Mouse (Mus musculus) ES-E14 (cell line): ENCODE results near the gene Foxg1. TPM values are rescaled to one million over a fixed set of nuclear protein-coding genes. Genes with fewer than 3 reads are reported as not detected.
A peak's percentile ranks its signal among the peaks of the same experiment; 100 is the strongest.

Experiments used
- DNase-seq: peaks from one replicate; pipeline ENCODE4 v3.0.0-alpha.2; 2013; ENCODE audit warnings: low read depth, low spot score
- H3K27ac ChIP-seq: 2 replicates; pipeline ENCODE4 v1.5.1; 2012; ENCODE audit warnings: low read depth, mild to moderate bottlenecking, low read length, moderate library complexity, mixed read lengths; ENCODE audit not compliant: poor library complexity, insufficient read depth, severe bottlenecking
- H3K36me3 ChIP-seq: 2 replicates; pipeline ENCODE4 v1.6.1; 2012; ENCODE audit warnings: mild to moderate bottlenecking, low read length, moderate library complexity, mixed read lengths; ENCODE audit not compliant: control insufficient read depth, poor library complexity, insufficient read depth, severe bottlenecking
- H3K4me1 ChIP-seq, 2 experiments: fragments of 150-350 bp in 1 of 2; sonication (generic) in 1 of 2; 2 replicates each; pipeline ENCODE4 v1.6.1; 2012; ENCODE audit warnings: low read length in 2 of 2, mild to moderate bottlenecking in 1 of 2, mixed read lengths in 1 of 2; ENCODE audit not compliant: control insufficient read depth in 2 of 2, insufficient read depth in 2 of 2, poor library complexity in 1 of 2
- H3K4me3 ChIP-seq, 2 experiments: fragments of 150-350 bp in 1 of 2; sonication (generic) in 1 of 2; 2 replicates each; pipeline ENCODE4 v1.5.1; 2012; ENCODE audit warnings: low read length in 2 of 2, low read depth in 1 of 2, mild to moderate bottlenecking in 1 of 2, mixed read lengths in 1 of 2; ENCODE audit not compliant: insufficient read depth in 1 of 2, poor library complexity in 1 of 2, severe bottlenecking in 1 of 2
- H3K9ac ChIP-seq: 2 replicates; pipeline ENCODE4 v1.6.1; 2012; ENCODE audit warnings: low read depth, mild to moderate bottlenecking, low read length, mixed read lengths; ENCODE audit not compliant: poor library complexity, insufficient read depth, severe bottlenecking
- H3K9me3 ChIP-seq: fragments of 150-350 bp; sonication (generic); 2 replicates; pipeline ENCODE4 v1.6.1; 2012; ENCODE audit warnings: low read depth, mild to moderate bottlenecking, low read length; ENCODE audit not compliant: control insufficient read depth, insufficient read depth
- CHD2 ChIP-seq: IDR thresholded peaks from 2 replicates; pipeline ENCODE4 v1.6.1; 2014; ENCODE audit warnings: mild to moderate bottlenecking, low read depth, low read length, inconsistent platforms
- HCFC1 ChIP-seq: IDR thresholded peaks from 2 replicates; pipeline ENCODE4 v1.6.1; 2012; ENCODE audit warnings: low read length, inconsistent platforms, borderline replicate concordance; ENCODE audit not compliant: insufficient read depth
- MAFK ChIP-seq: IDR thresholded peaks from 2 replicates; pipeline ENCODE4 v1.6.1; 2014; ENCODE audit warnings: mild to moderate bottlenecking, low read depth, low read length, inconsistent platforms; ENCODE audit not compliant: insufficient read depth
- ZC3H11A ChIP-seq: IDR thresholded peaks from 2 replicates; pipeline ENCODE4 v1.6.1; 2012; ENCODE audit warnings: low read depth, mild to moderate bottlenecking, inconsistent platforms, low read length, borderline replicate concordance
- ZNF384 ChIP-seq: IDR thresholded peaks from 2 replicates; pipeline ENCODE4 v1.6.1; 2012; ENCODE audit warnings: low read depth, low read length, inconsistent platforms
- in situ Hi-C, 2 experiments: fragments of 600-800 bp; cut with MboI; formaldehyde crosslinking; loops; one replicate each; pipeline ENCODE4 v1.15.1; 2025; ENCODE audit warnings: low sequenced_read_pairs in 2 of 2, inconsistent platforms in 1 of 2; ENCODE audit not compliant: unreplicated experiment in 2 of 2
- total RNA-seq: library from RNA; depleted of rRNA; stranded (reverse); fragments of 300-350 nt; gene quantifications from 2 replicates; pipeline ENCODE4 v1.2.3, GENCODE M21; 2012

Foxg1 gene
- total RNA-seq, 1 experiment = 0.36 TPM

DNA sequence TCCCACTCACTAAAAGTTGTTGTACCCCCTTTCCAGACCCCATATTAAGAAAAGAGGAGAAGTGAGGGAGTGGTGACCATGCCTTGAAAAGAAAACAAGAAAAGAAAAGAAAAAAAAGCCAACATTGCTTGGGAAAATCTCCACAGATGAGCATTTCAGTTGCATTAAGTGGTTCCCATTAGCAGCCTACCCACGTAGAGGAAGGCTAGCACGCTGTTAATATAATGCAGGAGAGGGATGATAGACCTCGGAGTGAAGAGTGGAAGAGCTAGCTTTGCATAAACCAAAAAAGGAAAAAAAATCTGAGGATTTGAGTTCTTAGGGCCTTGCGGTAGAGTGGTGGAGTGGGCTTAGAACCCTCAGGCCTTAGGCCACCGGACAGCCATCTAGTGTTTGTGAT, 9.3 kb upstream of the Foxg1 start:
- in situ Hi-C loops = loop anchor here (25.0 kb wide), 2 partner anchors 1564 to 1589 kb away; no protein-coding TSS in a partner anchor
- H3K9me3 ChIP-seq = no peaks in the 10 kb centered on the region
- no peak overlapping the region for H3K4me3 ChIP-seq
- no peak for TF ChIP-seq HCFC1
- no peak for TF ChIP-seq ZC3H11A
- no peak for TF ChIP-seq MAFK
- no peak for TF ChIP-seq ZNF384
- no peak for TF ChIP-seq CHD2
- H3K36me3 ChIP-seq = no peaks in the 10 kb centered on the region
- no peaks in the 10 kb centered on the region for H3K4me1 ChIP-seq
- H3K9ac ChIP-seq = no peak overlapping the region
- H3K27ac ChIP-seq = no peak overlapping the region
- DNase-seq = no peak

DNA sequence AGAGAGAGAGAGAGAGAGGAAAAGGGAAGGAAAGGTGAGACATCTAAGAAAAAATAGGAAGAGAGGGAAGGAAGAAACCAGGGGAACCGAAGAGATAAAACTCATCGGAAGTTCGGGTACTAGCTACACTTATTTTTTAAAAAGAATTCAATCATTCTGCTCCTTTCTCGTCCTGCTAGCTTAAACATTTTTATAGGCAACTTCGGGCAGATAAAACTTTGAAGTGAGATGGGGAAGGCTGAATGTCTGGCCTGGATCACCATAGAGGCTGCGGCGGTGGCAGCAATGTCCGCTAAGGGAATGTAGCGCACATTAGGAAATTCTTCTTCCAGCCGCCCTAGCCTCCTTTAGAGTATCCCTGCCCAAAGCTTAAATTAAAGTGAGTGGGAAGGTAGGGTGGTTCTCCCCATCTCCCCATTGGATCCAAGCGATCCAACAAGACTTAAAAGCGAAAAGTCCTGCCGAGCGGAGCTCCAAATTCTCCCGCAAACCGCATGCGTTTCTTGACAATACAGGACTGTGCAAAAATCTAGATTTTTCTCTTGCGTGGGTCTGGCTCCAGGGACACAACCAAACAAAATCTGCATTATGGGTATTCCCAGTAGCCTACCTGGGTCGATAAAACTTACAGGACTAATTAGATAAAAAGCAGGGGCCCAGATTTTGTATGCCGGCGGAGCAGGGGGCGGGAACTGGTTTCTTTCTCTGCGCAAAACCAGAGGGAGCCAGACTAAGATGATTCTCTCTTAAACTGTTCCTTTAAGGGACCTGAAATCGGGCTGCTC, 8.4 kb upstream of the Foxg1 start:
- no peaks in the 10 kb centered on the region for H3K36me3 ChIP-seq
- no peak overlapping the region for H3K9ac ChIP-seq
- H3K27ac ChIP-seq = no peak overlapping the region
- H3K4me3 ChIP-seq = peak overlapping the region; percentile 44 to 59
- no peaks in the 10 kb centered on the region for H3K9me3 ChIP-seq
- H3K4me1 ChIP-seq = no peaks in the 10 kb centered on the region
- in situ Hi-C loops = loop anchor here (25.0 kb wide), 2 partner anchors 1563 to 1588 kb away; no protein-coding TSS in a partner anchor
- no peak for DNase-seq
- TF ChIP-seq ZNF384 = no peak
- no peak for TF ChIP-seq HCFC1

- H3K9me3 ChIP-seq = no peaks in the 10 kb centered on the region
- no peak for DNase-seq
- no peak overlapping the region for H3K9ac ChIP-seq
- no peak for TF ChIP-seq ZC3H11A
- TF ChIP-seq ZNF384 = no peak
- no peak overlapping the region for H3K27ac ChIP-seq
- no peaks in the 10 kb centered on the region for H3K4me1 ChIP-seq
- no peaks in the 10 kb centered on the region for H3K36me3 ChIP-seq
- peak overlapping the region; percentile 44 to 59 for H3K4me3 ChIP-seq
- in situ Hi-C loops = loop anchor here (25.0 kb wide), 2 partner anchors 1563 to 1588 kb away; no protein-coding TSS in a partner anchor
These were observed 7.9 kb upstream of the Foxg1 start for GRCm38 (mm10) chr12:49374606-49374995.

- H3K9me3 ChIP-seq = no peaks in the 10 kb centered on the region
- no peak for DNase-seq
- H3K9ac ChIP-seq = no peak overlapping the region
- H3K4me1 ChIP-seq = no peaks in the 10 kb centered on the region
- in situ Hi-C loops = no loop called here
- no peak overlapping the region for H3K4me3 ChIP-seq
- H3K36me3 ChIP-seq = no peaks in the 10 kb centered on the region
- TF ChIP-seq ZC3H11A = no peak
- no peak for TF ChIP-seq HCFC1
- no peak for TF ChIP-seq ZNF384
- no peak for TF ChIP-seq CHD2
- TF ChIP-seq MAFK = no peak
- no peak overlapping the region for H3K27ac ChIP-seq
These were observed 6.8 kb upstream of the Foxg1 start for GRCm38 (mm10) chr12:49375427-49376317.
